Mouse (Mus musculus) hindbrain, embryonic 14.5 days (tissue): ENCODE data around the gene Hp. TPM values are rescaled to one million over a fixed set of nuclear protein-coding genes. Genes with fewer than 3 reads are reported as not detected.
A peak's percentile ranks its signal among the peaks of the same experiment; 100 is the strongest.

ENCODE experiments used
- ATAC-seq: fragments of 200-750 bp; cut with Nextera tagmentation; 2 replicates; pipeline ENCODE4 v1.8.0; 2017; ENCODE audit warnings: moderate number of reproducible peaks, mild to moderate bottlenecking, moderate TSS enrichment, moderate library complexity; ENCODE audit not compliant: low FRiP score
- DNase-seq: peaks from one replicate; pipeline ENCODE4 v3.0.0-alpha.2; 2015; ENCODE audit warnings: low spot score
- H3K27ac ChIP-seq: fragments of 300-500 bp; sonication (generic); 2 replicates; pipeline ENCODE4 v1.5.1; 2014; ENCODE audit warnings: mild to moderate bottlenecking, moderate library complexity
- H3K27me3 ChIP-seq: fragments of 300-500 bp; sonication (generic); 2 replicates; pipeline ENCODE4 v1.6.1; 2014; ENCODE audit warnings: mild to moderate bottlenecking, low read length, mixed read lengths; ENCODE audit not compliant: control insufficient read depth, insufficient read depth
- H3K36me3 ChIP-seq: fragments of 300-500 bp; sonication (generic); replicated peaks from 2 replicates; pipeline ENCODE4 v1.6.1; 2014; ENCODE audit not compliant: control insufficient read depth, insufficient read depth
- H3K4me1 ChIP-seq: fragments of 300-500 bp; sonication (generic); replicated peaks from 2 replicates; pipeline ENCODE4 v1.6.1; 2014; ENCODE audit warnings: antibody characterized with exemption, low read length, mixed read lengths; ENCODE audit not compliant: control insufficient read depth, insufficient read depth
- H3K4me2 ChIP-seq: fragments of 300-500 bp; sonication (generic); replicated peaks from 2 replicates; pipeline ENCODE4 v1.6.1; 2014; ENCODE audit warnings: mild to moderate bottlenecking, moderate library complexity
- H3K4me3 ChIP-seq: fragments of 300-500 bp; sonication (generic); replicated peaks from 2 replicates; pipeline ENCODE4 v1.5.1; 2014; ENCODE audit warnings: mild to moderate bottlenecking, low read length
- H3K9ac ChIP-seq: fragments of 300-500 bp; sonication (generic); 2 replicates; pipeline ENCODE4 v1.6.1; 2014
- H3K9me3 ChIP-seq: fragments of 300-500 bp; sonication (generic); 2 replicates; pipeline ENCODE4 v1.6.1; 2016; ENCODE audit warnings: low read length; ENCODE audit not compliant: control insufficient read depth
- WGBS: fragments of 180-500 bp; shearing (Covaris S2); extraction: QIAGEN DNeasy Blood & Tissue Kit; methylation state at CpG from one replicate; pipeline ENCODE4 v1.1.7; 2014; 5-methylcytosine and 5-hydroxymethylcytosine counted together
- polyA plus RNA-seq: library from polyadenylated mRNA; unstranded; fragments of >200 nt; fragmentation: Nextera tagmentation; extraction: Ambion mirVana; gene quantifications from 2 replicates; pipeline ENCODE4 v1.2.1, GENCODE M21; 2014

Gene Hp
- polyA plus RNA-seq, 1 experiment from 2014 or later = 0.43 TPM

- H3K4me1 ChIP-seq = peaks cover 5% of the 10 kb centered on the region; the same call in 1 of the 2 replicates
- no peaks in the 10 kb centered on the region for H3K27me3 ChIP-seq
- no peaks in the 10 kb centered on the region for H3K9me3 ChIP-seq
- no peak overlapping the region for H3K9ac ChIP-seq
- no peak overlapping the region for H3K27ac ChIP-seq
- peaks cover 9% of the 10 kb centered on the region; the same call in 1 of the 2 replicates for H3K36me3 ChIP-seq
- WGBS = 93% methylated on average over 12 of the region's 12 CpGs
- no peak for DNase-seq
- no peak overlapping the region for H3K4me2 ChIP-seq
- H3K4me3 ChIP-seq = no peak overlapping the region
- no peak for ATAC-seq
Observed at GRCm38 (mm10) chr8:109571139-109571538, 7.8 kb downstream of the Hp start.

- ATAC-seq (peak; percentile 99), DNase-seq (peak; percentile 99)
- H3K4me1 ChIP-seq = peaks cover 13% of the 10 kb centered on the region
- peaks cover 28% of the 10 kb centered on the region for H3K36me3 ChIP-seq
- no peaks in the 10 kb centered on the region for H3K9me3 ChIP-seq
- under 1% methylated on average over 52 of the region's 52 CpGs for WGBS
- H3K27ac ChIP-seq = peak within 1 kb of the TSS; percentile 83
- peak within 1 kb of the TSS; percentile 76 for H3K9ac ChIP-seq
- H3K4me2 ChIP-seq = peak within 1 kb of the TSS; percentile 80
- H3K4me3 ChIP-seq = peak within 1 kb of the TSS; percentile 66
- H3K27me3 ChIP-seq = no peaks in the 10 kb centered on the region
Observed at GRCm38 (mm10) chr8:109565498-109566333, 13.3 kb downstream of the Hp start, which contains the start of the genes Dhx38 and Txnl4b. Gene Dhx38, minus strand, starts transcription at chr8:109565861. Gene Txnl4b, plus strand, starts transcription at chr8:109565892.

- Histone ChIP-seq H3K4me1 (peaks cover 13% of the 10 kb centered on the region), H3K4me3 (peak overlapping the region; percentile 66), H3K27me3 (no peaks in the 10 kb centered on the region), H3K36me3 (peaks cover 33% of the 10 kb centered on the region), H3K9ac (peak overlapping the region; percentile 76), H3K4me2 (peak overlapping the region; percentile 80), H3K27ac (no peak overlapping the region), H3K9me3 (no peaks in the 10 kb centered on the region)
- no peak for DNase-seq
- ATAC-seq = no peak
- WGBS = 5% methylated on average over 10 of the region's 10 CpGs
Observed at GRCm38 (mm10) chr8:109564766-109565165, 14.2 kb downstream of the Hp start.

GRCm38 (mm10) chr8:109563881-109564280, 15.1 kb downstream of the Hp start:
- WGBS = 84% methylated on average over 2 of the region's 2 CpGs
- DNase-seq = no peak
- no peaks in the 10 kb centered on the region for H3K9me3 ChIP-seq
- ATAC-seq = no peak
- H3K9ac ChIP-seq = no peak overlapping the region
- H3K4me3 ChIP-seq = no peak overlapping the region
- peaks cover 41% of the 10 kb centered on the region for H3K36me3 ChIP-seq
- H3K4me1 ChIP-seq = peaks cover 13% of the 10 kb centered on the region
- H3K4me2 ChIP-seq = 0 out of 2 replicates have a peak overlapping the region, but pooled peaks have one; percentile 80
- H3K27ac ChIP-seq = no peak overlapping the region
- H3K27me3 ChIP-seq = no peaks in the 10 kb centered on the region

- Histone ChIP-seq H3K9me3 (no peaks in the 10 kb centered on the region), H3K9ac (no peak overlapping the region), H3K36me3 (peaks cover 99% of the 10 kb centered on the region), H3K4me3 (no peak overlapping the region), H3K27me3 (no peaks in the 10 kb centered on the region), H3K4me2 (no peak overlapping the region), H3K4me1 (no peaks in the 10 kb centered on the region), H3K27ac (no peak overlapping the region)
- WGBS = 37% methylated on average over 3 of the region's 3 CpGs
- ATAC-seq = no peak
- DNase-seq = no peak
Observed at GRCm38 (mm10) chr8:109551663-109552062, 27.3 kb downstream of the Hp start.

- Histone ChIP-seq H3K4me3 (no peak overlapping the region), H3K4me2 (no peak overlapping the region), H3K9me3 (no peaks in the 10 kb centered on the region), H3K4me1 (no peaks in the 10 kb centered on the region), H3K27ac (no peak overlapping the region), H3K9ac (no peak overlapping the region), H3K36me3 (peaks cover 27% of the 10 kb centered on the region), H3K27me3 (no peaks in the 10 kb centered on the region)
- DNase-seq = no peak
- 67% methylated on average over 2 of the region's 3 CpGs for WGBS
- ATAC-seq = no peak
Observed at GRCm38 (mm10) chr8:109544049-109544448, 34.9 kb downstream of the Hp start.

- ATAC-seq (no peak), DNase-seq (no peak)
- Histone ChIP-seq H3K4me2 (no peak overlapping the region), H3K4me3 (no peak overlapping the region), H3K36me3 (peaks cover 16% of the 10 kb centered on the region), H3K4me1 (no peaks in the 10 kb centered on the region), H3K27me3 (no peaks in the 10 kb centered on the region), H3K27ac (no peak overlapping the region), H3K9ac (no peak overlapping the region), H3K9me3 (no peaks in the 10 kb centered on the region)
- 84% methylated on average over 8 of the region's 8 CpGs for WGBS
Observed at GRCm38 (mm10) chr8:109542748-109543519, 36.0 kb downstream of the Hp start.

GRCm38 (mm10) chr8:109542165-109542564, 36.8 kb downstream of the Hp start:
- H3K36me3 ChIP-seq = peaks cover 8% of the 10 kb centered on the region
- H3K4me1 ChIP-seq = no peaks in the 10 kb centered on the region
- 81% methylated on average over 5 of the region's 5 CpGs for WGBS
- no peak overlapping the region for H3K9ac ChIP-seq
- no peak overlapping the region for H3K4me2 ChIP-seq
- no peak overlapping the region for H3K4me3 ChIP-seq
- DNase-seq (no peak), ATAC-seq (no peak)
- H3K9me3 ChIP-seq = no peaks in the 10 kb centered on the region
- H3K27me3 ChIP-seq = no peaks in the 10 kb centered on the region
- no peak overlapping the region for H3K27ac ChIP-seq

GRCm38 (mm10) chr8:109536703-109537102, 42.3 kb downstream of the Hp start:
- WGBS = 6% methylated on average over 5 of the region's 5 CpGs
- H3K4me1 ChIP-seq = no peaks in the 10 kb centered on the region
- ATAC-seq = peak; percentile 77; the same call in 1 of the 2 replicates
- H3K9ac ChIP-seq = peak overlapping the region; percentile 36
- no peak overlapping the region for H3K4me3 ChIP-seq
- peak; percentile 85 for DNase-seq
- no peaks in the 10 kb centered on the region for H3K27me3 ChIP-seq
- peak overlapping the region; percentile 70; the same call in 1 of the 2 replicates for H3K27ac ChIP-seq
- 0 out of 2 replicates have a peak overlapping the region, but pooled peaks have one; percentile 32 for H3K4me2 ChIP-seq
- H3K9me3 ChIP-seq = no peaks in the 10 kb centered on the region
- H3K36me3 ChIP-seq = no peaks in the 10 kb centered on the region
